Mouse (Mus musculus) layer of hippocampus, adult 11-12 months (tissue): ENCODE measurements at regions not wholly inside any gene's neighbourhood (a gene's known extent, or its start where the extent isn't known, plus 50 kb on each side); places are given as distances from the start of the nearest gene placed in this dataset.

Source experiments
- DNase-seq: peaks from one replicate; pipeline ENCODE4 v3.0.0; 2022; ENCODE audit warnings: low spot score

DNA sequence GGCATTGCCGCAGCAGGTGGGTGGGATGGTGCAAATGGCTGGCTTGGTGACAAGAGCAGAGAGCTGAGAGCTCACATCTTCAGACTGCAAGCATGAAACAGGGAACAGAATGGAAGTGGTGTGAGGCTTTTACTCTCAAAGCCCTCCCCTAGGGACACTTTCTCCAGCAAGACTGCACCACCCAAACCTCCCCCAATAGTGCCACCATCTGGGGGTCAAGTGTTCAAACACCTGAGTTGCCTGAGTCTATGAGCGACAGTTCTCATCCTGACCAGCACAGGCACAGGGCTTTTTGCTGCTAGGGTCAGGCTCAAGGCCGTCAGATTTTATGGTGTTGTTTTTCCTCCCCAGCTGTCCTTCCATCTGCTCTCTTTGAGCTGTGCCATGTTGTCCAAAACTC, 337.9 kb upstream of the Eif4g2 start:
- DNase-seq = no peak

GRCm38 (mm10) chr7:111417735-111418134, 334.9 kb upstream of the Eif4g2 start:
- DNase-seq = no peak

GRCm38 (mm10) chr7:111416061-111416460, 333.2 kb upstream of the Eif4g2 start:
- DNase-seq = no peak

DNA sequence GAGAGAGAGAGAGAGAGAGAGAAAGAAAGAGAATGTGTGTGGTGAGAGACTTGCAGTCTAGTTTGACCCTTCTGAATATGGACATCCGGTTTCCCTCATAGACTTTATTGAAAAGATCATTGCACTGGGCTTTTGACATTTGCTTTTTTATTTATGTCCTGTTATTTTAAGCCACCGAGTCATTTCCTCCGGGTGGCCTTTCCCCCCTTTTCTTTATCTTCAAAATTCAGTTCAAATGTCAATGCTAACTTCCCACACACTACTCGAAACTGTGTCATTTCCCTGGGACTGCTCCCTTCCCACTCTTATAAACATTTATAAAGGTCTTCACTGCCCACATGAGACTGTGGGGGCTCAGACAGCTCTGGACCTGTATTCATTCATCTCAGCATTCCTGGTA, 330.9 kb upstream of the Eif4g2 start:
- DNase-seq = no peak

GRCm38 (mm10) chr7:111412957-111413356, 330.1 kb upstream of the Eif4g2 start:
- no peak for DNase-seq

GRCm38 (mm10) chr7:111411386-111411960, 328.6 kb upstream of the Eif4g2 start:
- peak; percentile 13 for DNase-seq

GRCm38 (mm10) chr7:111395972-111396371, 313.1 kb upstream of the Eif4g2 start:
- no peak for DNase-seq

- no peak for DNase-seq
Observed at GRCm38 (mm10) chr7:111395111-111395510, 312.3 kb upstream of the Eif4g2 start.

DNA sequence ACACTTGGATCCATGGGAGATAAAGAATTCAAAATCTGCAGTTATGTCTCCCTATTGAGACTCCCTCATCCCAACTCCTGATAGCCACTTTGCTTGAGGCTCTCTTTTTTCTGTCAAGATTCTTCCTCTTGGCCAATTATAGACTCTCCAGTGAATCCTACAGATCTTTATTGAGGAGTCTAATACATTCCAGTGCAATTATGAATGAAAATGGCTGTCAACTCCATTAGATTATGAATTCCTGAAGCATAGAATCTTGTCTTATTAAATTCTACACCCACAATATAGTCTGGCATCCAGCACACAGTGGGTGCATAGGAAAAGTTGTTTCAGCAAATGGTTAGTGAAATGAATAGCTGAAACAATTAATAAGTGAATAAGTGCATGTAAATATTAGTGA, 311.0 kb upstream of the Eif4g2 start:
- DNase-seq = no peak

- DNase-seq = no peak
Observed at GRCm38 (mm10) chr7:111389690-111390089, 306.9 kb upstream of the Eif4g2 start.

DNA sequence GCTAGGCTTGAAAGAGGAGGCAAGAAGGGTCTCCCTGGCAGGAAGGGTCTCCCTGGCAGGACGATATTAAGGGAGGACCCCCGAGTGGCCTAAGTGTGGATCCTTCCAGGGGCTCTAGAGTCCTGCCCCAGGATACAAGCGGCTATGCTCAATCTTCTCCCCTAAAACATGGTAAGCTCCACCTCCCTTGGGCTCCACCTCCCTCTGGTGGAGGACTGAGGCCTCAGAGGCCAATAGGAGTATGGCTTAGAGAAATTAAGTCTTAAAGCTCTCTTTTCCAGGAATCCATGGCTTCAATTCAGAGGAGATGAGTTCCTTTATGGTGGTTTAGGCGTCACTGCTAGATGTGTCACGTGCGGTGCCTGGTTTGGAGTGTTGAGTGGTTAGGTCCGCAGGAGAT, 291.7 kb upstream of the Eif4g2 start:
- no peak for DNase-seq

DNA sequence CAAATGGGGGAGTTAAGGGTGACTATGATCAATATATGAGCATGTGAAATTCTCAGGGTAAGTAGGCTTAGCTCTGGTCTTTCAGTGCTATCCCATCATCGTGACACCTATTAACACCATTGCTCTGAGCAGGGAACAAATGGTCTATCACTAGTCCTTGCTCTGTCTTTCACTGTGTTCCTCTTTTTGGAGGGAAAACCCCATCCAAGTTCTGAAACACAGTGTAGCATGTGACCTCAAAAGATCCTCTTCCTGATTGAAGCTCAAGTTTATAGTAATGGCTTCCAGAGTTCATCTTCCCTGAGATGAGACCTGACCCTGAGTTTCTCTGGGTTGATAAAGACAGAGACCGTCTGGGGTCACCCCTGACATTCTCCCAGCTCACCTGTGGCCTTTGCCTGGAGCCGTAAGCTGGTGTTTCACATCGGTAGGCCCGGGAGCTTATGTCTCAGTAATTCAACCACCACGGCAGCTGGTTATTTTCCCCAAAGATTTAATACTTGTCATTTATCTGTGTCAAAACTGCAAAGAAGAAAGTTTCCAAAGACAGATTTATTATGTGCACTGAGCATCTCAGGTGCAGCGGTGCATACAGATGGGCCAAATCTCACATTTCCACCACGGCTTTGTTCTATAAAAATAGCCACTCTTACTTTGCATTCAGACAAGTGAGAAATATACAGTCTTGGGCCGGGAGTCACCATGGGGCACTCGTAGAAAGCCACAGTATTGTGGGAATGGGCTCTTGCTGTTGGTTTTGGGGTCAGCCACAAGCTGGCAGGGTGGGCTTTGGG, 290.7 kb upstream of the Eif4g2 start:
- no peak for DNase-seq

DNA sequence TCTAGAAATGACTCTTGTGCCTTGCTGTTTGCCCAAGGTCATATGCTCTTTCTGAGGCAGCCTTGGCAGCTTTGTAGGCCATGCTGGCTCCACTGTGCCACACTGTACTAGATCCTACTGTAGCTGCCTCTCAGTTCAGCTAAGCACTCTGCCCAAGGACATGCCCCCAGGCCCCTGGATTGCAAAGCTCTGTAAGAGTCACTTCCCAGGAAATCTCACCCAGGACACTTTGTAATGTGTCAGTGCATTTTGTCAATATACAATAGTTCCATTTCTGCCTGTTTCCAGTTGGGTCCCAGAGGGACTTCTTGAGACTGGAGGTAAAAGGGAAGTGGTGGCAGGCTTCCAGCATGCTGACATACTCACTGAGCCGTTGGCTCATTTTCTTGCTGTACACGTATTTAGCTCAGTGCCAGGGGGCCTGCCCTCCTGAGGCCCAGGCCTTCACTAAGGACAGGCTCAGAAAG, 287.6 kb upstream of the Eif4g2 start:
- no peak for DNase-seq

DNA sequence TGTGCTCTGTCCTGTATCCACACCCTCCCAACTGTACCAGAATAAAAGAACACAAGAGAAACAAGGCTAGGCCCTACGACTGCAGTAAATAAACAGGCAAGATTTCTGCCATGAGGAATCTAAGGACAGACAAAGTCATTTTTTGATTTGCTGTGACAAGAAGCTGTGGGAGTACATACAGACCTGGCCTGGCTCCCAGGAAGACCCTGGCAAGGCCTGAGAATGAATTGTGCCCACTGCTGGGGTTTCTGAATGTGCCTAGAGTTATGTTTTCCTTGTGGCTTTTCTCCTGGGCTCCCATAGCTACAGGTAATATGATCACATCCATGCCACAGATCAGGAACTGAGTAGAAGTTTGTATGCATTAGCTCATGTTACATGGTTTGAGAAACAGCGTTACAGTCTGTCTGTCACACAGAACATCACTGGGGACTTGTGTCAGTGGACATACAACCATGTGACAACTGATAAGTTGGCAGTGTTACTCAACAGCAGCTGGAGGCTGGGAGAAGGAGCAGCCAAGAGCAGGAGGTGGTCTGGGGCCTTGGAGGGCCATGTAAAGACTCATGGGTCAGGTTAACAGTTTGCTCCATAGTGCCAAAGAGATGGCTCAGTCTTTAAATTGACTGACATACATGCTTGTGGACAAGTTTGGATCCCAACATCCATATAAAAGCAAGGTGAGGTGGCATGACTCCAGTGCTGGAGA, 285.6 kb upstream of the Eif4g2 start:
- DNase-seq = no peak

- no peak for DNase-seq
Observed at GRCm38 (mm10) chr7:111366951-111367653, 284.3 kb upstream of the Eif4g2 start.

DNA sequence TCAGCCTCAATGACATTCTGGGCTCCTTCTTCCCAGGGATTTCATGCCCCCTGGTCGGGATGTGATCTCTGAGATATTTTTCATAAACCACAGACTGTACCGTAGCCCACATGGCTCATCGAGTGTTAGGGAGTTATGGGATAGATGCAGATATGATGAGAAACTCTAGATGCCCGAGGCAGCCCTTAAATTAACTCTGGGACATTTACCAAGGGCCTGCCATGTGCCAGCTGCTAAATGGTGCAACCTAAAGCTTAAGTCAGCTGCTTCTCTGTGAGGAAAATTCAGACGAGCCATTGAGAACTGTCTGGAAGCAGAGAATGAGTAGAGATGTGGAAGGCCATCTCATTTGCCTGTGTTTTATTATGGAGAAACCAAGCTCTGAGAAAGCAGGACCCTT, 282.6 kb upstream of the Eif4g2 start:
- DNase-seq = no peak

- no peak for DNase-seq
Observed at GRCm38 (mm10) chr7:111363206-111363605, 280.4 kb upstream of the Eif4g2 start.

DNA sequence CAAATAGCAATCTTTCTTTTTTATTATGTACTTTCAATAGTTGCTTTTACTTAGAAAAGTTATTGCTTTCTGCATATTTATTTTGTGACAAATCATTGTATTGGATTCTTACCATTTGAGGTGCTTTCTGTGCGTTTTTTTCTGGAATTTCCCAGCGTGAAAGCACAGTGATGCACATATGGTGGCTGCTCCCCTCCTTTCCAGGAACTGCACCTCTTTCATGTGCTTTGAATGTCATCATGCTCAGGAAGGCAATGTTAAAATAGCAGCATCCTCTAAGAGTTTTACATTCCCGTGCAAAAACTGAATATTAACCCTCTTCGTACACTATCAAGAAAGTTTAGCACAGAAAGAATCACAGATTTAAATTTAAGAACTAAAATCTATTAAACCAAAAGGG, 279.8 kb upstream of the Eif4g2 start:
- DNase-seq = no peak

DNA sequence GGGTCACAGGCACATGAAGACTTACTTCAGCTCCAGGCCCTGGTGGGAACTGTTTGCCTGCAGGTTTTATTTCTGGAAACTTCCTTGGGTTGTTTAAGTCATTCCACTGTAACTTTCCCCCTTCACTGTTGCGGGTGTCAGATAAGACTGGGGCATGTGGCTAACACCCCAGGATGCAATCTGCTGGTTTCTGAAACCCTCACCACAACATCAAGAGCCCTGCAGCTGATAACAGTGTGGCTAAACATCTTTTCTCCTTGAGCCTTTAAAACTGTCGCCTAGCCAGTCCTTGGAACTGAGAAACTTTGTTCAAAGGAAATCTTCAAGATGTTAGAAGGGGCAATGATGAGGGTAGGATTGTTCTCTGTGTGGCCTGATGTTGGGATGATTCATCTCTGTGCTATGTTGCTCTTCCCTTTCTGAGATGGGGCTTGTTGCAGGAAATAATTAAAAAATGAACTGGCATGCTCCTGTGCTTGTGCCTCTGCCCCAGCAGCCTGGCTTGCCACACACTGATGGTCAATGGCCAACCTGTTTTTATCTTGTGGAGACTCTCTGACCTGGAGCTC, 272.3 kb upstream of the Eif4g2 start:
- DNase-seq = no peak

DNA sequence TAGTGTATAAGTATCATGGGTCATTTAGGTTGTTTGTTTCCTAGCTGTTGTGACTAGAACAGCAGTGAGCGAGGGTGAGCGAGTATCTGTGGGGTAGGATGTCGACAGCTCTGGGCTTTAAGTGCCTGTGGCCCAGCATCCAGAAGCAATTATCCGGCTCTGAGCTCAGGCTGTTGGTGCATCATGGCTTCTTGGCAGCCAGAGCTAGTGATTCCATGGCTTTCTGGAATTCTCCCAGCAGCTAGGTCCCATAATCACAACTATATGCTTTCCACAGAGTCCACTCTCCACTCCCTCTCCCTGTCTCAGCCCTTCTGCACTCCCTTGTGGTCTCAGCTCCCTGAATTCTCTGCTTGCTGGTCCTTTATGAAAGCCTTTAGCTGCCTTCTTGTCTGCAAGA, 271.2 kb upstream of the Eif4g2 start:
- DNase-seq = no peak

DNA sequence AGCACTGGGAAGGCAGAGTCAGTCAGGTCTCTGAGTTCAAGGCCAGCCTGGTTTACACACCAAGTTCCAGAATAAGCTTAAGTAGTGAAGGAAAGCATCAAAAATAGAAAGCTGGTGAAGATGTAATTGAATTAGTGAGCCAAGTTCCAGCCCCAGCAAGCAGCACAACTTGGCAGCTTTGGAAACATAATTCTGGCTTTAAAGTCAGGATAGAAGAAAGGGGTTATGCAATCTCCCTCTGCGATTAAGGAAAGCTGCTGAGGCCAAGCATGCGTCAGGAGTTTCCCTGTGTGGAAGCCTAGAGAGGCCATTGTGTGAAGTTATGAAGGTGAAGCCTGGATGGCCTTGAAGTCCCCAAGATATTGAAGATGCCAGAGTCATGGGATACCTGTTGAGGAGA, 269.3 kb upstream of the Eif4g2 start:
- DNase-seq = no peak

DNA sequence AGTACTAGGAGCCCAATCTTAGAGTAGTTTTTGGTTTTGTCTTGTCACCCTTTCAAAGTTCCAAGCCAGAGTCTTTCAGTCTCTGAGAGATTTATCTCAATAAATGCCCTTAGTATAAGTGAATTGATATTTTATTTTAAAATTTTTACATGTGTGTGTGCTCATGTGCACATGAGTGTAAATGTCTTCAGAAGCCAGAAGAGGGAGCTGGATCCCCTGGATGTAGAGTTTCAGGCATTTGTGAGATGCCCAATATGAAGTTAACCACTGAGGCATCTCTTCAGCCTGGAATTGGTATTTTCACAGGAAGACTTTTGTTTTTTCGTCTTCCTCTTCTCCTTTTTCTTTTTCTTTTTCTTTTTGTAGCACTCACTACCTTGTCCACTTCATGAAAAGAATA, 262.3 kb upstream of the Eif4g2 start:
- DNase-seq = no peak
